Mouse (Mus musculus) embryo, embryonic 11 days (tissue): ENCODE measurements at regions not wholly inside any gene's neighbourhood (a gene's known extent, or its start where the extent isn't known, plus 50 kb on each side); places are given as distances from the start of the nearest gene placed in this dataset.
"Not testable (repeated sequence)": the region's sequence is repeated elsewhere in the genome, so short reads cannot be mapped to it uniquely, and the experiment has no call there.

Source experiments
- DNase-seq: peaks from one replicate; pipeline ENCODE4 v3.0.0-alpha.2; 2015

- DNase-seq, result no peak
Measured at GRCm38 (mm10) chr13:52217066-52217465, 314.0 kb downstream of the Diras2 start.

- no peak for DNase-seq
Measured at GRCm38 (mm10) chr13:52217741-52218140, 313.3 kb downstream of the Diras2 start.

GRCm38 (mm10) chr13:52222315-52223097, 308.6 kb downstream of the Diras2 start:
- peak; percentile 12 for DNase-seq

- peak; percentile 64 for DNase-seq
Measured at GRCm38 (mm10) chr13:52223098-52223962, 307.7 kb downstream of the Diras2 start.

GRCm38 (mm10) chr13:52233971-52234370, 297.1 kb downstream of the Diras2 start:
- DNase-seq, result no peak

- peak; percentile 32 for DNase-seq
Measured at GRCm38 (mm10) chr13:52236105-52236504, 295.0 kb downstream of the Diras2 start.

- DNase-seq, result no peak
Measured at GRCm38 (mm10) chr13:52239563-52239962, 291.5 kb downstream of the Diras2 start.

- DNase-seq, result no peak
Measured at GRCm38 (mm10) chr13:52241761-52242160, 289.3 kb downstream of the Diras2 start.

- DNase-seq, result no peak
Measured at GRCm38 (mm10) chr13:52249492-52249891, 281.6 kb downstream of the Diras2 start.

GRCm38 (mm10) chr13:52250371-52250770, 280.7 kb downstream of the Diras2 start:
- DNase-seq, result no peak

- no peak for DNase-seq
Measured at GRCm38 (mm10) chr13:52252303-52252702, 278.8 kb downstream of the Diras2 start.

- DNase-seq, result not testable (repeated sequence)
Measured at GRCm38 (mm10) chr13:52252726-52253125, 278.4 kb downstream of the Diras2 start.

- peak; percentile 55 for DNase-seq
Measured at GRCm38 (mm10) chr13:52253138-52253537, 277.9 kb downstream of the Diras2 start.

GRCm38 (mm10) chr13:52254185-52254584, 276.9 kb downstream of the Diras2 start:
- peak; percentile 80 for DNase-seq

GRCm38 (mm10) chr13:52255697-52256096, 275.4 kb downstream of the Diras2 start:
- DNase-seq, result peak; percentile 34

- DNase-seq, result no peak
Measured at GRCm38 (mm10) chr13:52258373-52258772, 272.7 kb downstream of the Diras2 start.

GRCm38 (mm10) chr13:52262949-52263550, 268.0 kb downstream of the Diras2 start:
- no peak for DNase-seq

GRCm38 (mm10) chr13:52268279-52268678, 262.8 kb downstream of the Diras2 start:
- no peak for DNase-seq

GRCm38 (mm10) chr13:52273502-52274246, 257.4 kb downstream of the Diras2 start:
- DNase-seq, result no peak

GRCm38 (mm10) chr13:52275196-52275595, 255.9 kb downstream of the Diras2 start:
- no peak for DNase-seq

- DNase-seq, result peak; percentile 83
Measured at GRCm38 (mm10) chr13:52275675-52276074, 255.4 kb downstream of the Diras2 start.

- DNase-seq, result no peak
Measured at GRCm38 (mm10) chr13:52277195-52277594, 253.9 kb downstream of the Diras2 start.

GRCm38 (mm10) chr13:52278831-52279230, 252.2 kb downstream of the Diras2 start:
- DNase-seq, result no peak
